Comparison of ENCODE assay signal across 34 mouse cellular contexts in the genomic region with DNA sequence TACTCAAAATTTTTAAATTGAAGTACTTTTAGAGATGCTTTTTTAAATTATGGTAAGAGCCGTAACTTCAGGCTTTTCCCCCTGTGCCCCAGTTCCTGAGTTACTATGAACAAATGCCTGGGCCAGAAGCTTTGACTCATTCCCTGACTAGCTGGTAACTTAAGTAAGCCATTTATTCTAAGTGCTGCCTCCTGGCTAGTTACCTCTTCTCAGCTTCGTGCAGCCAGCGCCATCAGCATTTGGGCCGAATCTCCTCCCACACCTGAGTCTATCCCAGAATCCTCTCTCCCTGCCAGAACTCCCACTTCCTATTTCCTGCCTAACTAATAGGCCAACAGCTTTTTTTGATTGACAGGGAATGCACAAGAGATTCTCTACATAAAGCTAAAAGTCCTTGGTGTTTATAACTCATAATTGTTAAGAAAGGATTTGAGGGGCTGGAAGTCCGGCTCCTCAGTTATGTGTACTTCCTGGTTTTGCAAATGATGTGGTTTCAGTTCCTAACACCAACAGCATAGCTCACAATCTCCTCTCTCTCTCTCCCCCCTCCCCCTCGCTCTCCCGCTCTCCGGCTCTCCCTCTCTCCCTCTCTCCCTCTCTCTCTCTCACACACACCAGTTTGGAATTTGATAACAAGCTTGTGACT. TPM values are rescaled to one million over a fixed set of nuclear protein-coding genes. Genes with fewer than 3 reads are reported as not detected.
DNase-seq lines count a peak whose midpoint lies in the region; ATAC-seq lines count a peak whose summit lies in the region.
"Had no signal": no experiment of that assay in that cellular context is flagged by ENCODE, and none has a peak within 500 bp of the region (broad histone marks: within the 10 kb centered on the region; RNA-seq: fewer than 3 reads in every experiment).

No protein-coding gene starts in this region.

- H3K27ac ChIP-seq in heart, embryonic 11.5 days (ENCODE audit: low read depth, low read length) = 0 out of 2 replicates have a peak overlapping the region, but pooled peaks have one; percentile 29
- H3K27ac ChIP-seq: embryonic facial prominence, embryonic 13.5 days; forebrain, embryonic 10.5 days; forebrain, embryonic 15.5 days; heart, embryonic 15.5 days; hindbrain, embryonic 13.5 days; liver, embryonic 14.5 days; midbrain, embryonic 13.5 days had no signal

- H3K4me1 ChIP-seq in heart, embryonic 11.5 days (ENCODE audit: control insufficient read depth, insufficient read depth, low read length) = peaks cover 16% of the 10 kb centered on the region; the same call in 1 of the 2 replicates
- H3K4me1 ChIP-seq: forebrain, embryonic 15.5 days; hindbrain, embryonic 13.5 days; midbrain, embryonic 13.5 days had no signal

- no peak overlapping the region for H3K4me3 ChIP-seq in heart, embryonic 11.5 days (ENCODE audit: low read depth, low read length)
- H3K4me3 ChIP-seq: embryonic facial prominence, embryonic 13.5 days; forebrain, embryonic 10.5 days; forebrain, embryonic 15.5 days; heart, embryonic 15.5 days; hindbrain, embryonic 13.5 days; megakaryocyte, embryonic 14.5 days; midbrain, embryonic 13.5 days had no signal

- H3K9me3 ChIP-seq in heart, embryonic 11.5 days (replicated peaks; ENCODE audit: control insufficient read depth, low read length) = no peaks in the 10 kb centered on the region
- H3K9me3 ChIP-seq: embryonic facial prominence, embryonic 13.5 days; forebrain, embryonic 10.5 days; forebrain, embryonic 15.5 days; G1E; heart, embryonic 15.5 days; hindbrain, embryonic 13.5 days; megakaryocyte, embryonic 14.5 days; midbrain, embryonic 13.5 days had no signal

- no peak overlapping the region for H3K4me2 ChIP-seq in heart, embryonic 11.5 days
- H3K4me2 ChIP-seq: embryonic facial prominence, embryonic 13.5 days; forebrain, embryonic 15.5 days; heart, embryonic 15.5 days; hindbrain, embryonic 13.5 days; lung, embryonic 14.5 days; midbrain, embryonic 13.5 days had no signal

- WGBS in heart, embryonic 11.5 days (ENCODE audit: insufficient replicate concordance) = 82% methylated on average over 8 of the region's 8 CpGs

- H3K36me3 ChIP-seq in heart, embryonic 11.5 days (ENCODE audit: control insufficient read depth, insufficient read depth, low read length) = peaks cover 20% of the 10 kb centered on the region

- ATAC-seq in heart, embryonic 11.5 days (replicated peaks; ENCODE audit: insufficient number of reproducible peaks, low FRiP score, low TSS enrichment) = no peak
- peak; percentile 92 for ATAC-seq in granulocyte monocyte progenitor cell, adult 5-6 weeks (replicated peaks; ENCODE audit: poor library complexity, severe bottlenecking)
- peak; percentile 58; the same call in 1 of the 2 replicates for ATAC-seq in neutrophil, adult 5-6 weeks (ENCODE audit: extremely low read depth, insufficient number of reproducible peaks, low FRiP score, poor library complexity, severe bottlenecking)
- ATAC-seq: forebrain, embryonic 15.5 days; intestine, embryonic 16.5 days; midbrain, embryonic 13.5 days had no signal

- H3K27me3 ChIP-seq in heart, embryonic 11.5 days (ENCODE audit: control insufficient read depth, insufficient read depth, low read length) = no peaks in the 10 kb centered on the region
- H3K27me3 ChIP-seq: embryonic facial prominence, embryonic 13.5 days; forebrain, embryonic 15.5 days; heart, embryonic 15.5 days; hindbrain, embryonic 13.5 days; midbrain, embryonic 13.5 days had no signal

- intact Hi-C loops in heart, postnatal 10 days (cut with DNase I) = no loop called here

- DNase-seq in heart, postnatal 10 days = no peak
- DNase-seq in A20 (ENCODE audit: low read depth, low spot score) = peak; percentile 63
- no peak for DNase-seq in urinary bladder, adult 2 months (ENCODE audit: low spot score)
- no peak for DNase-seq in layer of hippocampus, postnatal 36 days
- DNase-seq: adrenal gland, postnatal 10 days; cerebellum, adult 11 months; cerebellum, adult 9-10 months; cerebellum, postnatal 36 days; embryo, embryonic 11 days; heart, postnatal 36 days; liver; lung, embryonic 14.5 days; lung, postnatal 14 days; right cerebral cortex, postnatal 25 days; thymus, adult 2 months; thymus, postnatal 36 days had no signal

- no peak overlapping the region for H3K9ac ChIP-seq in heart, embryonic 11.5 days (ENCODE audit: low read depth, low read length)
- H3K9ac ChIP-seq: embryonic facial prominence, embryonic 13.5 days; forebrain, embryonic 15.5 days; heart, embryonic 15.5 days; hindbrain, embryonic 13.5 days; liver, embryonic 14.5 days; lung, embryonic 14.5 days; midbrain, embryonic 13.5 days had no signal

RNA-seq across cellular contexts. Expression of gene Stoml3, which starts 4.9 kb away (rescaled TPM):
- 0.13 and 0.17 TPM in 2 replicates for polyA plus RNA-seq in heart, embryonic 11.5 days (2014; fragmentation: Nextera tagmentation; extraction: Ambion mirVana)
- not detected for total RNA-seq in heart, postnatal 10 days (2021)
- not detected in 2 replicates for total RNA-seq in granulocyte monocyte progenitor cell, adult 5-6 weeks (2014; fragmentation: Nextera tagmentation)
- total RNA-seq in granulocyte monocyte progenitor cell, adult 5-6 weeks (2017) = not detected in 2 replicates
- 0.58 and 2.0 TPM in 2 replicates for total RNA-seq in neutrophil, adult 5-6 weeks (2017)
- polyA plus RNA-seq in urinary bladder, adult 2 months (2012; rRNA removed) = 0.06 TPM in 1 of 2 replicates, not detected in the other
- total RNA-seq in layer of hippocampus, postnatal 36 days (2021) = under 1 TPM; 0.50 to 0.63 TPM
- total RNA-seq: adrenal gland, postnatal 10 days; gastrocnemius, adult 8-10 months; gastrocnemius, postnatal 4 days; heart, postnatal 36 days; left cerebral cortex, postnatal 14 days; monocyte, adult 5-6 weeks had no signal
- polyA plus RNA-seq: embryonic facial prominence, embryonic 13.5 days; forebrain, embryonic 10.5 days; forebrain, embryonic 15.5 days; G1E; heart, embryonic 15.5 days; hindbrain, embryonic 13.5 days; intestine, embryonic 16.5 days; limb, embryonic 11.5 days; liver, embryonic 14.5 days; midbrain, embryonic 13.5 days had no signal

RNA-seq across cellular contexts. Expression of gene Proser1, which starts 20.1 kb away (rescaled TPM):
- polyA plus RNA-seq in heart, embryonic 11.5 days (2014; fragmentation: Nextera tagmentation; extraction: Ambion mirVana) = 12.4 and 17.6 TPM in 2 replicates
- 10 to 100 TPM; 15.0 to 15.1 TPM for total RNA-seq in heart, postnatal 10 days (2021)
- total RNA-seq in granulocyte monocyte progenitor cell, adult 5-6 weeks (2014; fragmentation: Nextera tagmentation) = 29.0 and 31.4 TPM in 2 replicates
- total RNA-seq in granulocyte monocyte progenitor cell, adult 5-6 weeks (2017) = 4.5 and 7.1 TPM in 2 replicates
- 12.6 and 15.2 TPM in 2 replicates for total RNA-seq in neutrophil, adult 5-6 weeks (2017)
- polyA plus RNA-seq in urinary bladder, adult 2 months (2012; rRNA removed) = 4.7 and 10.3 TPM in 2 replicates
- total RNA-seq in layer of hippocampus, postnatal 36 days (2021) = 10 to 100 TPM; 25.2 to 28.3 TPM

RNA-seq across cellular contexts. Expression of gene Nhlrc3, which starts 20.4 kb away (rescaled TPM):
- 6.4 and 9.7 TPM in 2 replicates for polyA plus RNA-seq in heart, embryonic 11.5 days (2014; fragmentation: Nextera tagmentation; extraction: Ambion mirVana)
- total RNA-seq in heart, postnatal 10 days (2021) = 1 to 10 TPM; 7.6 to 7.9 TPM
- 7.9 and 10.1 TPM in 2 replicates for total RNA-seq in granulocyte monocyte progenitor cell, adult 5-6 weeks (2014; fragmentation: Nextera tagmentation)
- total RNA-seq in granulocyte monocyte progenitor cell, adult 5-6 weeks (2017) = 9.1 and 9.2 TPM in 2 replicates
- 13.4 and 18.9 TPM in 2 replicates for total RNA-seq in neutrophil, adult 5-6 weeks (2017)
- 9.4 and 11.5 TPM in 2 replicates for polyA plus RNA-seq in urinary bladder, adult 2 months (2012; rRNA removed)
- total RNA-seq in layer of hippocampus, postnatal 36 days (2021) = 1 to 10 TPM; 7.7 to 9.9 TPM
